Mouse (Mus musculus): ENCODE data around the gene Defb20.
A peak's percentile ranks its signal among the peaks of the same experiment; 100 is the strongest.
"Not testable (repeated sequence)": the region's sequence is repeated elsewhere in the genome, so short reads cannot be mapped to it uniquely, and the experiment has no call there.

Defb20 gene

GRCm38 (mm10) chr2:152476763-152477162, at the start of gene Defb20:
TSS of gene Defb20 (plus strand) at chr2:152477063.
- no peak for DNase-seq (ENCODE audit: low spot score in 2 of 2)

- DNase-seq (ENCODE audit: low spot score in 2 of 2) = no peak
Observed at GRCm38 (mm10) chr2:152427493-152427892, 49.4 kb upstream of the Defb20 start.

- DNase-seq (ENCODE audit: low spot score in 2 of 2) = not testable (repeated sequence)
Observed at GRCm38 (mm10) chr2:152428481-152428880, 48.4 kb upstream of the Defb20 start.

- no peak for DNase-seq (ENCODE audit: low spot score in 2 of 2)
Observed at GRCm38 (mm10) chr2:152436405-152436901, 40.4 kb upstream of the Defb20 start.

GRCm38 (mm10) chr2:152436983-152437860, 39.6 kb upstream of the Defb20 start:
- DNase-seq (ENCODE audit: low spot score in 2 of 2) = peak; percentile 70 to 83

GRCm38 (mm10) chr2:152438963-152439362, 37.9 kb upstream of the Defb20 start:
- DNase-seq (ENCODE audit: low spot score in 2 of 2) = no peak

GRCm38 (mm10) chr2:152439833-152440232, 37.0 kb upstream of the Defb20 start:
- no peak for DNase-seq (ENCODE audit: low spot score in 2 of 2)

- no peak for DNase-seq (ENCODE audit: low spot score in 2 of 2)
Observed at GRCm38 (mm10) chr2:152442322-152442721, 34.5 kb upstream of the Defb20 start.

GRCm38 (mm10) chr2:152443281-152443680, 33.6 kb upstream of the Defb20 start:
- no peak for DNase-seq (ENCODE audit: low spot score in 2 of 2)

GRCm38 (mm10) chr2:152446642-152447041, 30.2 kb upstream of the Defb20 start:
- no peak for DNase-seq (ENCODE audit: low spot score in 2 of 2)

GRCm38 (mm10) chr2:152447461-152447860, 29.4 kb upstream of the Defb20 start:
- DNase-seq (ENCODE audit: low spot score in 2 of 2) = no peak

GRCm38 (mm10) chr2:152450241-152450640, 26.6 kb upstream of the Defb20 start:
- peak; percentile 63 to 70 for DNase-seq (ENCODE audit: low spot score in 2 of 2)

- no peak for DNase-seq (ENCODE audit: low spot score in 2 of 2)
Observed at GRCm38 (mm10) chr2:152452101-152452781, 24.6 kb upstream of the Defb20 start.

GRCm38 (mm10) chr2:152459241-152459640, 17.6 kb upstream of the Defb20 start:
- DNase-seq (ENCODE audit: low spot score in 2 of 2) = no peak

- DNase-seq (ENCODE audit: low spot score in 2 of 2) = no peak
Observed at GRCm38 (mm10) chr2:152464570-152465150, 12.2 kb upstream of the Defb20 start, which contains the start of gene Defb23. TSS of gene Defb23 (minus strand) at chr2:152464620.

- DNase-seq (ENCODE audit: low spot score in 2 of 2) = peak; percentile 17 to 36
Observed at GRCm38 (mm10) chr2:152470973-152471372, 5.9 kb upstream of the Defb20 start.

- DNase-seq (ENCODE audit: low spot score in 2 of 2) = no peak
Observed at GRCm38 (mm10) chr2:152472434-152472833, 4.4 kb upstream of the Defb20 start.

- no peak for DNase-seq (ENCODE audit: low spot score in 2 of 2)
Observed at GRCm38 (mm10) chr2:152480881-152481280, 4.0 kb downstream of the Defb20 start.

GRCm38 (mm10) chr2:152481726-152482125, 4.9 kb downstream of the Defb20 start:
- no peak for DNase-seq (ENCODE audit: low spot score in 2 of 2)

GRCm38 (mm10) chr2:152487024-152487423, 10.2 kb downstream of the Defb20 start:
- no peak for DNase-seq (ENCODE audit: low spot score in 2 of 2)

- DNase-seq (ENCODE audit: low spot score in 2 of 2) = no peak
Observed at GRCm38 (mm10) chr2:152490038-152490437, 13.2 kb downstream of the Defb20 start, which contains the start of gene Defb22. TSS of gene Defb22 (minus strand) at chr2:152490138.

- DNase-seq (ENCODE audit: low spot score in 2 of 2) = no peak
Observed at GRCm38 (mm10) chr2:152493151-152493550, 16.3 kb downstream of the Defb20 start.
